Mouse (Mus musculus): ENCODE data around the gene Elane. TPM values are rescaled to one million over a fixed set of nuclear protein-coding genes. Genes with fewer than 3 reads are reported as not detected.
A peak's percentile ranks its signal among the peaks of the same experiment; 100 is the strongest.

Elane gene
- total and polyA plus RNA-seq, 3 experiments = 0.07 TPM; not detected in 2

GRCm38 (mm10) chr10:79928030-79928694, 42.1 kb downstream of the Elane start:
- no peaks in the 10 kb centered on the region for H3K9me3 ChIP-seq (replicated peaks; ENCODE audit: insufficient read depth, low read length)
- TF ChIP-seq ELF1 (IDR thresholded peaks at IDR 0.05; ENCODE audit: low read depth, low read length) (peak; percentile 48; the same call in 1 of the 2 replicates), JUND (IDR thresholded peaks at IDR 0.05; ENCODE audit: low read depth, low read length) (peak; percentile 83; the same call in 1 of the 2 replicates), MAZ (IDR thresholded peaks at IDR 0.05; ENCODE audit: low read depth, low read length) (0 out of 2 replicates have a peak, but pooled peaks have one; percentile 55), USF2 (IDR thresholded peaks at IDR 0.05; ENCODE audit: borderline replicate concordance in 1 of 2, insufficient read depth in 1 of 2, low read depth in 1 of 2, low read length in 2 of 2) (no peak), EP300 (IDR thresholded peaks at IDR 0.05; ENCODE audit: low read depth in 1 of 2, low read length in 2 of 2) (0 out of 4 replicates have a peak, but pooled peaks of 1 of the 2 experiments have one; percentile 14), SIN3A (IDR thresholded peaks at IDR 0.05; ENCODE audit: low read length) (0 out of 2 replicates have a peak, but pooled peaks have one; percentile 6), NRF1 (IDR thresholded peaks at IDR 0.05; ENCODE audit: insufficient read depth, low read depth, low read length, poor library complexity, severe bottlenecking) (no peak), MYC (IDR thresholded peaks at IDR 0.05; ENCODE audit: low read depth, low read length) (0 out of 2 replicates have a peak, but pooled peaks have one; percentile 11), ZKSCAN1 (IDR thresholded peaks at IDR 0.05; ENCODE audit: low read depth, low read length) (no peak)
- peak overlapping the region; percentile 93 for H3K9ac ChIP-seq (ENCODE audit: control insufficient read depth, low read depth, low read length, poor library complexity, severe bottlenecking)
- H3K27me3 ChIP-seq (ENCODE audit: control insufficient read depth in 1 of 2, insufficient read depth in 2 of 2, low read length in 2 of 2) = no peaks in the 10 kb centered on the region
- peaks cover 0 to 6% of the 10 kb centered on the region in 2 experiments; a peak in 1 of 4 replicates for H3K4me1 ChIP-seq (ENCODE audit: control insufficient read depth in 1 of 2, insufficient read depth in 2 of 2, low read length in 2 of 2)
- peak; percentile 78 for DNase-seq (ENCODE audit: low read depth, low spot score)
- H3K36me3 ChIP-seq (ENCODE audit: control insufficient read depth in 1 of 2, insufficient read depth in 2 of 2, low read length in 2 of 2) = no peaks in the 10 kb centered on the region; a peak in 1 of 4 replicates
- peaks cover 9% of the 10 kb centered on the region for H3K79me2 ChIP-seq (ENCODE audit: control insufficient read depth, insufficient read depth, low read length, poor library complexity)
- peak overlapping the region; percentile 79 to 90 for H3K4me3 ChIP-seq (ENCODE audit: control insufficient read depth in 1 of 2, insufficient read depth in 1 of 2, low read depth in 2 of 2, low read length in 2 of 2)
- H3K27ac ChIP-seq (ENCODE audit: control insufficient read depth, low read depth, low read length) = peak overlapping the region; percentile 68

GRCm38 (mm10) chr10:79928907-79929701, 43.1 kb downstream of the Elane start:
- Histone ChIP-seq H3K27me3 (ENCODE audit: control insufficient read depth in 1 of 2, insufficient read depth in 2 of 2, low read length in 2 of 2) (no peaks in the 10 kb centered on the region), H3K9me3 (replicated peaks; ENCODE audit: insufficient read depth, low read length) (no peaks in the 10 kb centered on the region), H3K27ac (ENCODE audit: control insufficient read depth, low read depth, low read length) (no peak overlapping the region), H3K79me2 (ENCODE audit: control insufficient read depth, insufficient read depth, low read length, poor library complexity) (peaks cover 9% of the 10 kb centered on the region), H3K4me1 (ENCODE audit: control insufficient read depth in 1 of 2, insufficient read depth in 2 of 2, low read length in 2 of 2) (peaks cover 0 to 6% of the 10 kb centered on the region in 2 experiments; a peak in 1 of 4 replicates), H3K4me3 (ENCODE audit: control insufficient read depth in 1 of 2, insufficient read depth in 1 of 2, low read depth in 2 of 2, low read length in 2 of 2) (no peak overlapping the region), H3K9ac (ENCODE audit: control insufficient read depth, low read depth, low read length, poor library complexity, severe bottlenecking) (no peak overlapping the region), H3K36me3 (ENCODE audit: control insufficient read depth in 1 of 2, insufficient read depth in 2 of 2, low read length in 2 of 2) (no peaks in the 10 kb centered on the region; a peak in 1 of 4 replicates)
- TF ChIP-seq ZKSCAN1 (IDR thresholded peaks at IDR 0.05; ENCODE audit: low read depth, low read length) (no peak), SMC3 (IDR thresholded peaks at IDR 0.05; ENCODE audit: low read depth, low read length) (no peak), MXI1 (IDR thresholded peaks at IDR 0.05; ENCODE audit: low read depth, low read length) (no peak), CHD2 (IDR thresholded peaks at IDR 0.05; ENCODE audit: low read length) (0 out of 2 replicates have a peak, but pooled peaks have one; percentile 29), HCFC1 (IDR thresholded peaks at IDR 0.05; ENCODE audit: low read depth, low read length) (no peak), MYB (IDR thresholded peaks at IDR 0.05; ENCODE audit: low read depth, low read length) (no peak)
- no peak for DNase-seq (ENCODE audit: low read depth, low spot score)
